Mouse (Mus musculus): ENCODE data around the gene Arvcf.

- TF ChIP-seq CTCF (IDR thresholded peaks at IDR 0.05; ENCODE audit: low read depth, low read length) (no peak), POLR2A (IDR thresholded peaks at IDR 0.05; ENCODE audit: insufficient read depth, low read length) (no peak), EP300 (IDR thresholded peaks at IDR 0.05; ENCODE audit: insufficient read depth, low read depth, low read length) (no peak)
Measured at GRCm38 (mm10) chr16:18452361-18452862, 104.4 kb downstream of the Arvcf start.
